Mouse (Mus musculus) MEL (cell line): Measurements from ENCODE around the gene Hdhd3. TPM values are rescaled to one million over a fixed set of nuclear protein-coding genes. Genes with fewer than 3 reads are reported as not detected.

Source experiments
- DNase-seq: peaks from one replicate; pipeline ENCODE4 v3.0.0; 2011; ENCODE audit warnings: low read depth, low spot score
- H3K27ac ChIP-seq: 2 replicates; pipeline ENCODE4 v1.5.1; 2012; ENCODE audit warnings: low read depth, mild to moderate bottlenecking, control low read depth, low read length, moderate library complexity; ENCODE audit not compliant: control insufficient read depth
- H3K27me3 ChIP-seq, 2 experiments: fragments of 150-350 bp in 1 of 2; sonication (generic) in 1 of 2; 2 replicates each; pipeline ENCODE4 v1.6.1; 2012; ENCODE audit warnings: low read length in 2 of 2, mild to moderate bottlenecking in 2 of 2, improper control_type of control experiment in 1 of 2, moderate library complexity in 1 of 2; ENCODE audit not compliant: insufficient read depth in 2 of 2, control insufficient read depth in 1 of 2
- H3K36me3 ChIP-seq, 2 experiments: 2 replicates each; pipeline ENCODE4 v1.6.1; 2012 to 2014; ENCODE audit warnings: low read length in 2 of 2, improper control_type of control experiment in 1 of 2, inconsistent platforms in 1 of 2, mild to moderate bottlenecking in 1 of 2; ENCODE audit not compliant: insufficient read depth in 2 of 2, control insufficient read depth in 1 of 2
- H3K4me1 ChIP-seq, 2 experiments: fragments of 150-350 bp in 1 of 2; sonication (generic) in 1 of 2; 2 replicates each; pipeline ENCODE4 v1.6.1; 2012; ENCODE audit warnings: low read length in 2 of 2, improper control_type of control experiment in 1 of 2, mild to moderate bottlenecking in 1 of 2; ENCODE audit not compliant: insufficient read depth in 2 of 2, control insufficient read depth in 1 of 2
- H3K4me3 ChIP-seq, 2 experiments: fragments of 150-350 bp in 1 of 2; sonication (generic) in 1 of 2; 2 replicates each; pipeline ENCODE4 v1.5.1; 2012; ENCODE audit warnings: low read depth in 2 of 2, low read length in 2 of 2, mild to moderate bottlenecking in 2 of 2, moderate library complexity in 2 of 2, control low read depth in 1 of 2, improper control_type of control experiment in 1 of 2; ENCODE audit not compliant: control insufficient read depth in 1 of 2, insufficient read depth in 1 of 2
- H3K79me2 ChIP-seq: 2 replicates; pipeline ENCODE4 v1.6.1; 2012; ENCODE audit warnings: mild to moderate bottlenecking, low read length, moderate library complexity; ENCODE audit not compliant: control insufficient read depth, poor library complexity, insufficient read depth
- H3K9ac ChIP-seq: 2 replicates; pipeline ENCODE4 v1.6.1; 2012; ENCODE audit warnings: low read depth, mild to moderate bottlenecking, control low read depth, low read length, moderate library complexity; ENCODE audit not compliant: control insufficient read depth, poor library complexity, severe bottlenecking
- H3K9me3 ChIP-seq: fragments of 150-350 bp; sonication (generic); replicated peaks from 2 replicates; pipeline ENCODE4 v1.6.1; 2012; ENCODE audit warnings: mild to moderate bottlenecking, low read length, improper control_type of control experiment, moderate library complexity; ENCODE audit not compliant: insufficient read depth
- BHLHE40 ChIP-seq: IDR thresholded peaks from 2 replicates; pipeline ENCODE4 v1.6.1; 2012; ENCODE audit warnings: low read depth, mild to moderate bottlenecking, inconsistent platforms, low read length, improper control_type of control experiment, borderline replicate concordance
- CHD1 ChIP-seq: IDR thresholded peaks from 2 replicates; pipeline ENCODE4 v1.6.1; 2012; ENCODE audit warnings: low read depth, mild to moderate bottlenecking, inconsistent platforms, low read length, improper control_type of control experiment
- CHD2 ChIP-seq: IDR thresholded peaks from 2 replicates; pipeline ENCODE4 v1.6.1; 2011; ENCODE audit warnings: low read length, improper control_type of control experiment
- E2F4 ChIP-seq: IDR thresholded peaks from 2 replicates; pipeline ENCODE4 v1.6.1; 2011; ENCODE audit warnings: low read depth, low read length, improper control_type of control experiment, borderline replicate concordance
- ELF1 ChIP-seq: IDR thresholded peaks from 2 replicates; pipeline ENCODE4 v1.6.1; 2014; ENCODE audit warnings: low read depth, mild to moderate bottlenecking, inconsistent platforms, low read length, improper control_type of control experiment, moderate library complexity
- EP300 ChIP-seq, 2 experiments: IDR thresholded peaks; 2 replicates each; pipeline ENCODE4 v1.6.1; 2011; ENCODE audit warnings: improper control_type of control experiment in 2 of 2, low read length in 2 of 2, low read depth in 1 of 2, mild to moderate bottlenecking in 1 of 2
- ETS1 ChIP-seq: IDR thresholded peaks from 2 replicates; pipeline ENCODE4 v1.6.1; 2012; ENCODE audit warnings: low read depth, mild to moderate bottlenecking, inconsistent platforms, low read length, improper control_type of control experiment, moderate library complexity
- GABPA ChIP-seq: IDR thresholded peaks from 2 replicates; pipeline ENCODE4 v1.6.1; 2012; ENCODE audit warnings: low read depth, mild to moderate bottlenecking, inconsistent platforms, low read length, improper control_type of control experiment, moderate library complexity
- GATA1 ChIP-seq: IDR thresholded peaks from 2 replicates; pipeline ENCODE4 v1.6.1; 2011; ENCODE audit warnings: low read depth, low read length, improper control_type of control experiment
- HCFC1 ChIP-seq: IDR thresholded peaks from 2 replicates; pipeline ENCODE4 v1.6.1; 2012; ENCODE audit warnings: low read depth, mild to moderate bottlenecking, inconsistent platforms, low read length, improper control_type of control experiment, moderate library complexity
- JUND ChIP-seq: IDR thresholded peaks from 2 replicates; pipeline ENCODE4 v1.6.1; 2011; ENCODE audit warnings: low read depth, mild to moderate bottlenecking, improper control_type of control experiment, low read length
- KAT2A ChIP-seq: conservative IDR thresholded peaks from 2 replicates; pipeline ENCODE4 v1.6.1; 2012; ENCODE audit warnings: low read depth, low read length, improper control_type of control experiment, inconsistent platforms
- MAFK ChIP-seq: IDR thresholded peaks from 2 replicates; pipeline ENCODE4 v1.6.1; 2011; ENCODE audit warnings: low read depth, mild to moderate bottlenecking, low read length, improper control_type of control experiment, borderline replicate concordance
- MAX ChIP-seq: IDR thresholded peaks from 2 replicates; pipeline ENCODE4 v1.6.1; 2011; ENCODE audit warnings: low read length, improper control_type of control experiment
- MAZ ChIP-seq: IDR thresholded peaks from 2 replicates; pipeline ENCODE4 v1.6.1; 2012; ENCODE audit warnings: low read depth, mild to moderate bottlenecking, inconsistent platforms, low read length, improper control_type of control experiment
- MEF2A ChIP-seq: IDR thresholded peaks from 2 replicates; pipeline ENCODE4 v1.6.1; 2014; ENCODE audit warnings: low read depth, mild to moderate bottlenecking, inconsistent platforms, low read length, improper control_type of control experiment; ENCODE audit not compliant: poor library complexity, insufficient replicate concordance, severe bottlenecking; ENCODE audit errors: extremely low read depth
- MXI1 ChIP-seq: IDR thresholded peaks from 2 replicates; pipeline ENCODE4 v1.6.1; 2011; ENCODE audit warnings: mild to moderate bottlenecking, low read depth, low read length, improper control_type of control experiment
- MYB ChIP-seq: IDR thresholded peaks from 2 replicates; pipeline ENCODE4 v1.6.1; 2011; ENCODE audit warnings: mild to moderate bottlenecking, low read depth, low read length, improper control_type of control experiment
- MYC ChIP-seq: IDR thresholded peaks from 2 replicates; pipeline ENCODE4 v1.6.1; 2011; ENCODE audit warnings: low read depth, mild to moderate bottlenecking, low read length, improper control_type of control experiment, moderate library complexity
- NELFE ChIP-seq: IDR thresholded peaks from 2 replicates; pipeline ENCODE4 v1.6.1; 2011; ENCODE audit warnings: low read depth, low read length, improper control_type of control experiment
- NRF1 ChIP-seq: IDR thresholded peaks from 2 replicates; pipeline ENCODE4 v1.6.1; 2014; ENCODE audit warnings: low read depth, mild to moderate bottlenecking, inconsistent platforms, low read length, improper control_type of control experiment, moderate library complexity; ENCODE audit not compliant: poor library complexity, insufficient read depth, severe bottlenecking
- POLR2A ChIP-seq, 2 experiments: IDR thresholded peaks; 2 replicates each; pipeline ENCODE4 v1.6.1; 2011 to 2012; ENCODE audit warnings: low read length in 2 of 2, mild to moderate bottlenecking in 2 of 2, control low read depth in 1 of 2, improper control_type of control experiment in 1 of 2, low read depth in 1 of 2, moderate library complexity in 1 of 2; ENCODE audit not compliant: control insufficient read depth in 1 of 2, insufficient read depth in 1 of 2, poor library complexity in 1 of 2
- POLR2AphosphoS5 ChIP-seq: IDR thresholded peaks from 2 replicates; pipeline ENCODE4 v1.6.1; 2012; ENCODE audit warnings: low read depth, borderline replicate concordance, mild to moderate bottlenecking, inconsistent platforms, low read length, moderate library complexity, mixed read lengths
- RAD21 ChIP-seq: IDR thresholded peaks from 2 replicates; pipeline ENCODE4 v1.6.1; 2011; ENCODE audit warnings: mild to moderate bottlenecking, low read depth, low read length, improper control_type of control experiment
- RCOR1 ChIP-seq: IDR thresholded peaks from 2 replicates; pipeline ENCODE4 v1.6.1; 2012; ENCODE audit warnings: low read depth, mild to moderate bottlenecking, inconsistent platforms, low read length, improper control_type of control experiment
- SIN3A ChIP-seq: IDR thresholded peaks from 2 replicates; pipeline ENCODE4 v1.6.1; 2012; ENCODE audit warnings: low read length, improper control_type of control experiment, inconsistent platforms
- TAL1 ChIP-seq: IDR thresholded peaks from 2 replicates; pipeline ENCODE4 v1.6.1; 2012; ENCODE audit warnings: mild to moderate bottlenecking, inconsistent platforms, low read length, moderate library complexity, mixed read lengths
- TBP ChIP-seq: IDR thresholded peaks from 2 replicates; pipeline ENCODE4 v1.8.0; 2011; ENCODE audit warnings: low read depth, low read length, improper control_type of control experiment
- TCF12 ChIP-seq: IDR thresholded peaks from 2 replicates; pipeline ENCODE4 v1.6.1; 2014; ENCODE audit warnings: low read depth, mild to moderate bottlenecking, inconsistent platforms, low read length, improper control_type of control experiment, moderate library complexity
- UBTF ChIP-seq: IDR thresholded peaks from 2 replicates; pipeline ENCODE4 v1.6.1; 2012; ENCODE audit warnings: low read depth, mild to moderate bottlenecking, inconsistent platforms, low read length, improper control_type of control experiment, moderate library complexity, borderline replicate concordance; ENCODE audit not compliant: insufficient read depth
- USF1 ChIP-seq: IDR thresholded peaks from 2 replicates; pipeline ENCODE4 v1.6.1; 2014; ENCODE audit warnings: low read depth, mild to moderate bottlenecking, inconsistent platforms, low read length, improper control_type of control experiment, moderate library complexity
- ZC3H11A ChIP-seq: IDR thresholded peaks from 2 replicates; pipeline ENCODE4 v1.6.1; 2012; ENCODE audit warnings: low read depth, mild to moderate bottlenecking, inconsistent platforms, low read length, improper control_type of control experiment
- ZKSCAN1 ChIP-seq: IDR thresholded peaks from 2 replicates; pipeline ENCODE4 v1.6.1; 2012; ENCODE audit warnings: low read depth, mild to moderate bottlenecking, inconsistent platforms, low read length, improper control_type of control experiment, moderate library complexity
- ZMIZ1 ChIP-seq: IDR thresholded peaks from 2 replicates; pipeline ENCODE4 v1.6.1; 2012; ENCODE audit warnings: low read depth, mild to moderate bottlenecking, inconsistent platforms, low read length, improper control_type of control experiment, moderate library complexity
- ZNF384 ChIP-seq: IDR thresholded peaks from 2 replicates; pipeline ENCODE4 v1.6.1; 2012; ENCODE audit warnings: low read depth, mild to moderate bottlenecking, inconsistent platforms, low read length, improper control_type of control experiment
- polyA plus RNA-seq, 2 experiments: library from polyadenylated mRNA; stranded (reverse) in 1 of 2; unstranded in 1 of 2; fragments of >175 nt in 1 of 2; fragments of >200 nt in 1 of 2; gene quantifications; 2 replicates each; pipeline versions ENCODE4 v1.2.1 to v1.2.4; 2012; ENCODE audit warnings: low replicate concordance in 2 of 2, low read depth in 1 of 2; ENCODE audit not compliant: insufficient read length in 2 of 2, insufficient read depth in 1 of 2, missing spikeins in 1 of 2
- total RNA-seq: library from RNA; depleted of rRNA; stranded (reverse); fragments of 300-350 nt; gene quantifications from 2 replicates; pipeline ENCODE4 v1.2.3, GENCODE M21; 2012

The Hdhd3 gene
- total and polyA plus RNA-seq, 3 experiments, result 3.5 to 6.0 TPM; not detected in 1

- peaks cover 0 to 11% of the 10 kb centered on the region in 2 experiments; a peak in 2 of 4 replicates for H3K36me3 ChIP-seq
- peak overlapping the region; percentile 39 for H3K27ac ChIP-seq
- H3K9ac ChIP-seq, result peak overlapping the region; percentile 71
- H3K27me3 ChIP-seq, result no peaks in the 10 kb centered on the region
- H3K9me3 ChIP-seq, result no peaks in the 10 kb centered on the region
- H3K4me3 ChIP-seq, result peak overlapping the region; percentile 59 to 62
- DNase-seq, result peak; percentile 99
- H3K79me2 ChIP-seq, result peaks cover 1% of the 10 kb centered on the region; the same call in 1 of the 2 replicates
- H3K4me1 ChIP-seq, result peaks cover 8 to 18% of the 10 kb centered on the region in 2 experiments; a peak in 3 of 4 replicates
- TF ChIP-seq MYC (peak; percentile 95), CHD1 (no peak), GABPA (peak; percentile 34; the same call in 1 of the 2 replicates), MAZ (peak; percentile 95), HCFC1 (peak; percentile 92), MEF2A (peak; percentile 59; the same call in 1 of the 2 replicates), EP300 (IDR thresholded peaks at IDR 0.05; ENCODE audit: low read depth in 1 of 2, low read length in 2 of 2) (peak in 1 of 2 experiments; percentile 48; a peak in 3 of 4 replicates), TCF12 (peak; percentile 77), BHLHE40 (peak; percentile 18; the same call in 1 of the 2 replicates), ELF1 (peak; percentile 79), MYB (0 out of 2 replicates have a peak, but pooled peaks have one; percentile 41), UBTF (0 out of 2 replicates have a peak, but pooled peaks have one; percentile 30), ETS1 (peak; percentile 68; the same call in 1 of the 2 replicates), ZKSCAN1 (no peak), MAX (peak; percentile 87), USF1 (no peak), E2F4 (no peak), RAD21 (no peak), ZNF384 (no peak; the same call in 1 of the 2 replicates), SIN3A (peak; percentile 93), MXI1 (peak; percentile 85; the same call in 1 of the 2 replicates), KAT2A (no peak; the same call in 1 of the 2 replicates), NELFE (peak; percentile 98), NRF1 (peak; percentile 43; the same call in 1 of the 2 replicates), POLR2A (IDR thresholded peaks at IDR 0.05; ENCODE audit: control insufficient read depth in 1 of 2, insufficient read depth in 1 of 2, low read depth in 1 of 2, low read length in 2 of 2, poor library complexity in 1 of 2) (peak in 1 of 2 experiments; percentile 98; a peak in 2 of 4 replicates), ZMIZ1 (peak; percentile 95), JUND (no peak), RCOR1 (no peak), POLR2AphosphoS5 (no peak), ZC3H11A (no peak), TBP (peak; percentile 92), GATA1 (no peak), CHD2 (peak; percentile 12; the same call in 1 of the 2 replicates), MAFK (no peak), TAL1 (no peak)
These were observed 1.1 kb downstream of the Hdhd3 start for GRCm38 (mm10) chr4:62501964-62502732.
